Mouse (Mus musculus) cerebellum, postnatal 10 days (tissue): Measurements from ENCODE around the gene Rp9.
"Not testable (repeated sequence)": the region's sequence is repeated elsewhere in the genome, so short reads cannot be mapped to it uniquely, and the experiment has no call there.

Experiments used
- DNase-seq, 2 experiments: peaks; one replicate each; pipeline ENCODE4 v3.0.0; 2021; ENCODE audit warnings: mixed read lengths in 2 of 2

Gene Rp9

GRCm38 (mm10) chr9:22417547-22417946, 52.0 kb downstream of the Rp9 start:
- DNase-seq = no peak

GRCm38 (mm10) chr9:22416187-22416586, 53.4 kb downstream of the Rp9 start:
- no peak for DNase-seq

- DNase-seq = peak; percentile 98 to 99
These were observed 58.3 kb downstream of the Rp9 start, which contains the start of gene 9530077C05Rik for GRCm38 (mm10) chr9:22411002-22411857. 9530077C05Rik (plus strand) TSS chr9:22411513.

- no peak for DNase-seq
These were observed 60.0 kb downstream of the Rp9 start for GRCm38 (mm10) chr9:22409501-22409900.

- DNase-seq = peak in 1 of 2 experiments; percentile 25
These were observed 61.2 kb downstream of the Rp9 start for GRCm38 (mm10) chr9:22408344-22408743.

- DNase-seq = not testable (repeated sequence)
These were observed 61.9 kb downstream of the Rp9 start for GRCm38 (mm10) chr9:22407633-22408032.

GRCm38 (mm10) chr9:22405414-22405813, 64.1 kb downstream of the Rp9 start:
- DNase-seq = no peak

GRCm38 (mm10) chr9:22403501-22403900, 66.0 kb downstream of the Rp9 start:
- DNase-seq = not testable (repeated sequence)

- DNase-seq = no peak
These were observed 66.6 kb downstream of the Rp9 start for GRCm38 (mm10) chr9:22402976-22403375.

- DNase-seq = no peak
These were observed 67.5 kb downstream of the Rp9 start for GRCm38 (mm10) chr9:22402001-22402400.

- DNase-seq = peak; percentile 49 to 64
These were observed 70.5 kb downstream of the Rp9 start for GRCm38 (mm10) chr9:22399021-22399420.

GRCm38 (mm10) chr9:22394725-22395124, 74.8 kb downstream of the Rp9 start:
- DNase-seq = no peak

- no peak for DNase-seq
These were observed 79.2 kb downstream of the Rp9 start for GRCm38 (mm10) chr9:22390390-22390789.

GRCm38 (mm10) chr9:22389736-22390245, 79.8 kb downstream of the Rp9 start:
- DNase-seq = no peak

- DNase-seq = peak; percentile 98
These were observed 80.5 kb downstream of the Rp9 start, which contains the start of gene Anln for GRCm38 (mm10) chr9:22389021-22389476. Anln (minus strand) TSS chr9:22389188.

- DNase-seq = no peak
These were observed 81.1 kb downstream of the Rp9 start for GRCm38 (mm10) chr9:22388401-22388980.

- no peak for DNase-seq
These were observed 81.6 kb downstream of the Rp9 start for GRCm38 (mm10) chr9:22387901-22388300.

- no peak for DNase-seq
These were observed 83.7 kb downstream of the Rp9 start for GRCm38 (mm10) chr9:22385890-22386289.

- no peak for DNase-seq
These were observed 93.5 kb downstream of the Rp9 start for GRCm38 (mm10) chr9:22376086-22376485.

- DNase-seq = peak; percentile 50 to 51
These were observed 96.8 kb downstream of the Rp9 start for GRCm38 (mm10) chr9:22372760-22373159.

- DNase-seq = no peak
These were observed 101.5 kb downstream of the Rp9 start for GRCm38 (mm10) chr9:22368030-22368429.

GRCm38 (mm10) chr9:22366621-22367020, 102.9 kb downstream of the Rp9 start:
- no peak for DNase-seq

- DNase-seq = no peak
These were observed 103.3 kb downstream of the Rp9 start for GRCm38 (mm10) chr9:22366221-22366620.
